Mouse (Mus musculus): ENCODE measurements around the gene Rassf5. TPM values are rescaled to one million over a fixed set of nuclear protein-coding genes. Genes with fewer than 3 reads are reported as not detected.
"Not testable (repeated sequence)": the region's sequence is repeated elsewhere in the genome, so short reads cannot be mapped to it uniquely, and the experiment has no call there.

The Rassf5 gene
- total RNA-seq, 2 experiments from 2014 or later, result 10.6 to 10.8 TPM

DNA sequence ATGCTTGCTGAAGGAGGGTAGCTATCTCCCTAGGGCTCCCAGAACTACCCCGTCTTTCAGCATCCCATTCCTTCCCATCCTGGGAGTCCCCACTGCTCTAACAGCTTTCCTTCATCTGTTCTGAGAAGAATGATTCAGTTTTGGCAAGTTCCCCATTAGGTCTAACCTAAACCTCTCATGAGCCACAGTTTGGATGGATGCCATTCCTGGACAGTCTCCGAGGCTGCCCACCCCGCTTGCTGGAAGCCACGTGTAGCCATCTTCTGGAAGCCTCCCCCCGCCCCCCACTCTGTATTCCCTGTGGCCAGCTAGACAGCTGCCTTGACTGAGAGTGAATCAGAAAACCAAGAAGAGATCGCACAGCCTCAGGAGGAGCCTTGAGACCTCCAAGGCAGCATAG lies 12.2 kb upstream of the Rassf5 start:
- no peak for DNase-seq

- DNase-seq, result not testable (repeated sequence)
Observed at GRCm38 (mm10) chr1:131252516-131253250, 7.6 kb upstream of the Rassf5 start.

- DNase-seq, result peak; percentile 70
Observed at GRCm38 (mm10) chr1:131246433-131247395, 1.7 kb upstream of the Rassf5 start.

DNA sequence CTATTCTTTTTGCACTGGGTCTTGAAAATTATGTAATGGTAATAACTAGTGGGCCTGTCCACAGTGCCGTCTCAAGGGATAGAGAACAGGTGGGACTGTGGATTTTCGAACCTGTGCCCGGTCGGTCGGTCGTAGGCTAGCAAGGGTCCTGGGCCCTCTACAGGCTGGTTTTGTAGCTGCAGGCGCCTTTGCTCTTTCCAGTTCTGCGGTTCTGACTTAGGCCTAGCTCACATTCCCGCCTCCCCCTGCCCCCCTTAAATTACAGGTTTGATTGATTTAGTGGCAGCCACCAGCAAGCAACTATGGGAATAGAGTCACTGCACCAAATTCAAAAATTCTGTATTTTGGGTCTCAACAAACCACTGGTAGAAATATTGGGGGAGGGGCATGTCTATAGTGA lies 868 bp upstream of the Rassf5 start:
- peak; percentile 75 for DNase-seq

- peak; percentile 48 for DNase-seq
Observed at GRCm38 (mm10) chr1:131244536-131245088, 446 bp downstream of the Rassf5 start.

- DNase-seq, result no peak
Observed at GRCm38 (mm10) chr1:131242956-131243355, 2.1 kb downstream of the Rassf5 start.

- no peak for DNase-seq
Observed at GRCm38 (mm10) chr1:131239576-131240193, 5.4 kb downstream of the Rassf5 start.

DNA sequence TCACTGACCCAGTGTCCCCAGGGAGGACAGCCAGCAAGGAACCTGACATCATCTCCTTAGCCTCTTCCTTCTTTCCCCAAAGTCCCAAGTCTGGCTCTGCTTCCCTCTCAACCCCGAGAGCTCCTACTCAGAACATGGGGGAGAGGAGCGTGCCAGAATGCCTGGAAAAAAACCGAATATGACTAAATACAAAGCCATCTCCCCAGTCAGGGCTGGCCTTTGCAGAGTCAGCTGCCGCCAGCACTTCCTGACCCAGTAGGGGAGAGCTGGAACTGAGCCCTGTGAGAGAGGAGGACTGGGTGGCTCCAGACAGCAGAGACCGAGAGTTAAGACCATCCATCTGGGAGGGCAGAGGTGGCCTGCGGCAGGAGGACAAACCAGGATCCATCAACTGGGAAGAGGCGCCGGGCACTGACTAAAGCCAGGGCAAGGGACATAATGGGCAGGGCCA lies 6.1 kb downstream of the Rassf5 start:
- DNase-seq, result peak; percentile 80

DNA sequence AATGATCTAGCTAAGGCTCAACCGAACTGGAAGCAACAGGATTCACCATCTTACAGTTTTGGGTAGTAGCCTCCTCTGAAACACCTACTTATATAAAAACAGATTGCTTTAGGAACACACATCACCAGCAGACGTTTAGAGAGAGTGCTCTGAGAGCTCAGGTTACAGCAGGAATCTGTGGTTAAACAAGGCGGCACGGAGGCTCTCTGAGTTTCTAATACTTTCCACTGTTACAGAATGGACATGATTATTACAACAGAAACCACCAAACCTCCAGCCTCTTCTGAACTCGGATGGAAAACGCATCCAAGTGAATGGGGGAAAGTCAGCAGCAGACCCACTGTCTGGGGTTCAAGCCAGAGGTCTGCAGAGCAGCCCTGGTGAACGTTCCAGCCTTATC lies 9.0 kb downstream of the Rassf5 start:
- no peak for DNase-seq

DNA sequence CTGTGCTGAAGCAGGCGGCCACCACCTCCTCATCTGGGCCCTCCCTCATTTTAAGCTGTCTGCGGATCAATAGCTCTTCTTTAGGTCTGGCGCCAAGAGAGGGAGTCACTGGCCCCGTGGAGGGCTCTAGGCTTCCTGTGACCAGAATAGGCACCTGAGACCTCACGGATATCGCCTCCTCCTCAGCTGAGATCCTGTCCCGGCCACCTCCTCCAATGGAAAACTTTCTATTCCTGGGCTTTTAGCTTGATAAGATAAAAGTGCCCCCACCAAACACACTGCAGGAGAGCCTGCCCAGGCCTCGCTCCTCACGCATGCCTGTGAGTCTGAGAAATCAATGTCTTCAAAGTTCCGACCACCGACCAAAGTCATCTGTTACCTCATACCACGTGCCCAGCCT lies 11.5 kb downstream of the Rassf5 start:
- DNase-seq, result no peak

GRCm38 (mm10) chr1:131228659-131229058 lies 16.4 kb downstream of the Rassf5 start:
- no peak for DNase-seq

- DNase-seq, result no peak
Observed at GRCm38 (mm10) chr1:131228225-131228624, 16.8 kb downstream of the Rassf5 start.

DNA sequence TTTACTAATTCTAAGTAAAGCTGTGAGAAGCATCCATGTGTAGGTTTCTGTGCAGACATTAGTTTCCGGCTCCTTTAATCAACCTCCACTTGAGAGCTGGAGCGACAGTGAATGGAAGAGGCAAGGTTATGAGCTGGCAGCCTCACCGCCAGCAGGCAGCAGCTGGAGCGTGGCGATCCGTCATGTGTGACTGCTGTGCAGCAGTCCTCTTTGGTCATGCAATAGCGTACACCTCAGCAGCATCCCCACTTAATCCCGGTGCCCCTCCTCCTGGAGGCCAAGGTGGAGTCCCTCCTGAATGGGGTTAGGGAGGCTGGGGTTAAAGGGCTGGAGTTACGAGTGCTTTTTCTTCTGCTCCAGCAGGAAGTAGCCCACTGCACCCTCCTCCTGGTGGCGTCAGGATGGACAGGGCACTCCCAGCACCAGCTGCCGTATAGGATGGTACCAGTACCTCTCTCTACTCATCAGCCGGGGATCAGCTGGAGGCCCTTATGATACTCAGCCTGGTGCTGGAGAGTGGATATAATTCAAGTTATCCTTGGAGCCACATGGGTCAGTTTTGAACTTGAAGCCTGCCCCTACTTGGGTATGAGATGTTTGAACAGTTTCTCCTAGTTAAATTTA lies 20.1 kb downstream of the Rassf5 start:
- DNase-seq, result no peak

DNA sequence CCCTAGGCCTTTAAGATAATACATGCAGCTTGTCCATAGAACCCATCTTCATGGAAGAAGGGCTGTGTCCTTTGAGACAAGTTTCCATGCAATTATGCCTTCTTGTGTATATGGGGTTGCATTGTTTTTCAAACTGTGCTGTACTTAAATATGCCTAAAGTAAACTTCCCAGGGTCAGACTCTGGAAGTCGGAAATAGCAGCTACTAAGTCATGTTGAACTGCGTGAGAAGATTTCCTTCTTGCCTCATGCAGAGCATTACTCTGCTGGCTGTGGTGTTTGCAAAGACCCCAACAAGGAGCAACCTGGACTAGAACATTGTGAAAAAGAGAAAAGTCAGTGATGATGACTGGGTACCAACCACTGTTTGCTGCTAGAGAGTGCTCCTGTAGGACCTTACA lies 21.7 kb downstream of the Rassf5 start:
- DNase-seq, result no peak

- no peak for DNase-seq
Observed at GRCm38 (mm10) chr1:131221822-131222590, 23.1 kb downstream of the Rassf5 start.

GRCm38 (mm10) chr1:131218933-131219332 lies 26.1 kb downstream of the Rassf5 start:
- DNase-seq, result no peak

DNA sequence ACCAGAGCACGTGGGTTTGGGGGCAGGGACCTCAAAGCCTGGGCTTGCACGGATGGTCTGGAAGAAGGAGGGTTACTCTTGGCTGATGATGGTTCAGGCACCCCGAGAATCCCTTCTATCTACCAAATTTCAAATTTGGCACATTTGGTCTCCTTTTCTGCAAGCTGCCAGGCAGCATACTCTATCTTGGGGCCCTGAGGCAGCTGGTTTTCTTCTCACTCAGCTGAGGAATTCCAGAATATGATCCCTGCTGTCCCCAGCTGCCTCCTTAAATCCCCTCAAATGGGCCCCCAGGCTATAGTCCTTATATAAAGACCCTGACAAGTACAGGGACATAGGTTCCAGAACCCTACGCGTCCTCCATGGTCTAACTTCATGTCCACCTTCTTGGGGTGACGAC lies 31.7 kb downstream of the Rassf5 start:
- no peak for DNase-seq

- DNase-seq, result no peak
Observed at GRCm38 (mm10) chr1:131212956-131213355, 32.1 kb downstream of the Rassf5 start.

DNA sequence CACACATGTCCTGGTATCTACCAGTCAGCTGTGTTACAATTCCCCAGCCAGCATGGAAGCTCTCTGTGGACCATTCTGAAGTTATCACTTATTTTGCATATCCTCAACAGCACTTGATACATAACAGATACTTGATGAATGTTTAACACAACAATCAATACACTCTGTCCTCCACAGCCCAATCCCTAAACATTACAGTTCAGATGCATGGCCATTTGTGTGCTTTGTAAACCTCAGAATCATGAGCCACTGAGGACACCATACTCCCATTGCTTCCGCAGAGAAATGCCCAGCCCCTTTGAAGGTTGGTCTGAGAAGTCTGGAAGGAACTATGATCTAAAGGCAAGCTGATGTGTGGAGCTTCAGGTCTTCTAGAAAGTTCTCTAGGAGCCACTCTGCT lies 33.4 kb downstream of the Rassf5 start:
- DNase-seq, result no peak

DNA sequence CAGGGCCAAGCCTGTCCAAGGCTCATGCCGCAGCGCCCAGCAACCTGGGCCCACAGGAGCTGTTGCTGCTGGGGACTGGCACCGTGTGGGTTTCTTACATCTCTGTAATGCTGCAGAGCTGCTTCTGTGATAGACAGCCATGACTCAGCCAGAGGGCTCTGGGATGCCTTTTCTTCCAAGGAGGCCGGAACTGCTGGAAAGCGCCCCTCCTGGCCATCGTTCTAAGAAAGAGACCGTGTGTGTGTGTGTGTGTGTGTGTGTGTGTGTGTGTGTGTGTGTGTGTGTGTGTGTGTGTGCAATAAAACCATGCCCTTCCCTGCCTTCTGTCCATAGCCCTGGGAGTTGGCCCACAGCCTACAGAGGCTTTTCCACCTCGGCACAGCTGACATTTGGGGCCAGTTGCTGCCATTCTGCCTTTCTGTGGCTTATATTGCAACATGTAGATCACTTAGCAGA lies 35.1 kb downstream of the Rassf5 start:
- peak; percentile 61 for DNase-seq

- no peak for DNase-seq
Observed at GRCm38 (mm10) chr1:131208800-131209199, 36.3 kb downstream of the Rassf5 start.

All from adrenal gland, postnatal 10 days (tissue).